Mouse (Mus musculus): ENCODE results near the gene Ep400. TPM values are rescaled to one million over a fixed set of nuclear protein-coding genes. Genes with fewer than 3 reads are reported as not detected.

The Ep400 gene
- polyA plus RNA-seq, 1 experiment from 2014 or later = 46.9 TPM

DNA sequence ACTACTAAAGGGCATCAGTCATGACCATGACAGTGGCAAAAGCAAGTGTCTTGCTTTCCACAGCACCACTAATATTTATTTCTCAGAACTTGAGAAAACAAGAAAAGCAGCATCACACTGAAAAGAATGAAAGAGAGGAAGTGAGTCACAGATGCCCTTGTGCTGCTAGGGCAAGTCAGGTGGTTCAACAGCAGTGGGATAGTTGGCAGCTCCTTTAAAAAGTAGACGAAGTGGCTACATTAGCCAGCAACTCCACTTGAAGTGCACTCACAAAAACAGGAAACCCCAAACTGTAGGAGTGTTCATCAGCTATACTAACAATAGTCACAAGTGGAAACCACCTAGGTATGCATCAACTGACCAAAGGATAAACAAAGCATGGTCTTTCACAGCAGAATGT, 66.5 kb downstream of the Ep400 start:
- Histone ChIP-seq H3K4me1 (no peaks in the 10 kb centered on the region), H3K27me3 (ENCODE audit: insufficient read depth, poor library complexity, severe bottlenecking) (no peaks in the 10 kb centered on the region), H3K36me3 (peaks cover 96% of the 10 kb centered on the region), H3K9me3 (no peaks in the 10 kb centered on the region), H3K4me3 (no peak overlapping the region), H3K27ac (no peak overlapping the region)
- 63% methylated on average over 1 of the region's 1 CpGs for WGBS
- DNase-seq (ENCODE audit: low spot score) = no peak

DNA sequence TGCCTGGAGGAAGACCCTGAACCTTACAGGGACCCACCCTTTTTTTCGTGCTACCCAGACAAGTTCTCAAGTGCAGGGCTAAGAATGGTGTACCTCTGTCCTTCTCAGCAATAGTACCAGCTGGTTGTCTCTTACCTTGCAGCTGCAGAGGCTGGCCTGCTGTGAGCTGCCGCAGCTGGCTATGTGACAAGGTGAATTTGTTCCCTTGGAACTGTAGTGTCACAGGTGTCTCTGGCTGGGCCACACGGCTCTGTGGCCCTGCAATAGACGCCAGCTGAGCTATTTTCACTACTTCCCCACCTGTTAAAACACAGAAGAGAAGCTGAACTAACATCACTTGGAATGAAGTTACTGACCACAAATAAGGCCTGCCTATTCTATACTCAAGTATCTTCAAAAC, 71.9 kb downstream of the Ep400 start:
- Histone ChIP-seq H3K4me3 (no peak overlapping the region), H3K36me3 (peaks cover 95% of the 10 kb centered on the region), H3K27ac (no peak overlapping the region), H3K4me1 (no peaks in the 10 kb centered on the region), H3K27me3 (ENCODE audit: insufficient read depth, poor library complexity, severe bottlenecking) (no peaks in the 10 kb centered on the region), H3K9me3 (no peaks in the 10 kb centered on the region)
- WGBS = 91% methylated on average over 4 of the region's 4 CpGs
- no peak for DNase-seq (ENCODE audit: low spot score)

GRCm38 (mm10) chr5:110682041-110682440, 88.5 kb downstream of the Ep400 start:
- H3K9me3 ChIP-seq = no peaks in the 10 kb centered on the region
- H3K4me3 ChIP-seq = no peak overlapping the region
- no peaks in the 10 kb centered on the region for H3K4me1 ChIP-seq
- 96% methylated on average over 7 of the region's 8 CpGs for WGBS
- no peak overlapping the region for H3K27ac ChIP-seq
- no peak for DNase-seq (ENCODE audit: low spot score)
- peaks cover 97% of the 10 kb centered on the region for H3K36me3 ChIP-seq
- H3K27me3 ChIP-seq (ENCODE audit: insufficient read depth, poor library complexity, severe bottlenecking) = no peaks in the 10 kb centered on the region

- 67% methylated on average over 6 of the region's 6 CpGs for WGBS
- Histone ChIP-seq H3K4me3 (no peak overlapping the region), H3K36me3 (peaks cover 91% of the 10 kb centered on the region), H3K4me1 (no peaks in the 10 kb centered on the region), H3K27me3 (ENCODE audit: insufficient read depth, poor library complexity, severe bottlenecking) (no peaks in the 10 kb centered on the region), H3K9me3 (no peaks in the 10 kb centered on the region), H3K27ac (no peak overlapping the region)
- DNase-seq (ENCODE audit: low spot score) = no peak
These were observed 104.9 kb downstream of the Ep400 start for GRCm38 (mm10) chr5:110665486-110666121.

GRCm38 (mm10) chr5:110664750-110665269, 105.7 kb downstream of the Ep400 start:
- no peaks in the 10 kb centered on the region for H3K27me3 ChIP-seq (ENCODE audit: insufficient read depth, poor library complexity, severe bottlenecking)
- H3K4me3 ChIP-seq = no peak overlapping the region
- DNase-seq (ENCODE audit: low spot score) = no peak
- H3K27ac ChIP-seq = no peak overlapping the region
- 88% methylated on average over 2 of the region's 2 CpGs for WGBS
- H3K9me3 ChIP-seq = no peaks in the 10 kb centered on the region
- no peaks in the 10 kb centered on the region for H3K4me1 ChIP-seq
- peaks cover 91% of the 10 kb centered on the region for H3K36me3 ChIP-seq

DNA sequence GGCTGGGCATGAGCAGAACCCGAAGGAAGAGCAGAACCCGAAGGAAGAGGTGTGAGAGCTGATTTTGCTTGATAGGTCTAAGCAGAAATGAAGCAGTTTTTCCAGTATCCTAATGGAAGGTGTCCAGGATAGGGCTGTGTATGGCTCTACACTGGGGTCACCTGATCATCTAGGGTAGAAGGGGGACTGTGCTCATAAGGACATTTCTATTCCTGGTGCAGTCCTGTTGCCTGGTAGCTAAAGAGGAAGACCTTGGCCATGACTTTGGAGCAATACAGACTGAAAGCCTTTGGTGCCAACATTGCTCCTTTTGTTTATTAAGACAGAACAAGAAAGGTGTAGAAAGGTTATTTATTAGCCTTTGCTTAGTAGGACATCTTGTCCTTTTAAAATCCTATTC, 106.5 kb downstream of the Ep400 start:
- WGBS = 84% methylated on average over 2 of the region's 2 CpGs
- DNase-seq (ENCODE audit: low spot score) = no peak
- Histone ChIP-seq H3K4me3 (no peak overlapping the region), H3K36me3 (peaks cover 92% of the 10 kb centered on the region), H3K4me1 (no peaks in the 10 kb centered on the region), H3K27me3 (ENCODE audit: insufficient read depth, poor library complexity, severe bottlenecking) (no peaks in the 10 kb centered on the region), H3K27ac (no peak overlapping the region), H3K9me3 (no peaks in the 10 kb centered on the region)

- no peaks in the 10 kb centered on the region for H3K27me3 ChIP-seq (ENCODE audit: insufficient read depth, poor library complexity, severe bottlenecking)
- no peaks in the 10 kb centered on the region for H3K4me1 ChIP-seq
- H3K9me3 ChIP-seq = no peaks in the 10 kb centered on the region
- peaks cover 92% of the 10 kb centered on the region for H3K36me3 ChIP-seq
- no peak for DNase-seq (ENCODE audit: low spot score)
- H3K4me3 ChIP-seq = no peak overlapping the region
- no peak overlapping the region for H3K27ac ChIP-seq
These were observed 110.8 kb downstream of the Ep400 start for GRCm38 (mm10) chr5:110659682-110660081.

DNA sequence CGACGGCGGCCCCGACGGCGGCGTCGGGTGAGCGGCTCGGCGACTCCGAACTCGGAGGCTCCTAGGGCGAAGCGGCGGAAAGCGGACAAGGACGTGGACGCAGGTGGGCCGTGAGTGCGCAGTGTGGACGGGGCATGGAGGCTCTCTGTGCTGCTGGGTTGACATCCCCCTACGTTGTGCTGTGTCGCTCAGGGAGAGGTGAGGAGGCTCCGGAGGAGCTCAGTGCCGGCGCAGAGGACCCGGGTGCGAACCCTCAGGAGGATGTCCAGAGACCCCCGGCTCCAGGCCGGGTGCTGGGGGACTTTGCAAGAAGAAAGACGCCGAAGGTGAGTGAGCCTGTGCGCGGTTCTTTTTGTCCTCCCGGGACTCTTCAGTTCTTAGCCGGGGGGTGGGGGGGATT, 116.8 kb downstream of the Ep400 start:
- Histone ChIP-seq H3K27ac (peak overlapping the region; percentile 86), H3K4me3 (peak overlapping the region; percentile 84), H3K36me3 (peaks cover 78% of the 10 kb centered on the region), H3K9me3 (no peaks in the 10 kb centered on the region), H3K27me3 (ENCODE audit: insufficient read depth, poor library complexity, severe bottlenecking) (no peaks in the 10 kb centered on the region), H3K4me1 (peaks cover 20% of the 10 kb centered on the region)
- peak; percentile 79 for DNase-seq (ENCODE audit: low spot score)
- 2% methylated on average over 37 of the region's 37 CpGs for WGBS

DNA sequence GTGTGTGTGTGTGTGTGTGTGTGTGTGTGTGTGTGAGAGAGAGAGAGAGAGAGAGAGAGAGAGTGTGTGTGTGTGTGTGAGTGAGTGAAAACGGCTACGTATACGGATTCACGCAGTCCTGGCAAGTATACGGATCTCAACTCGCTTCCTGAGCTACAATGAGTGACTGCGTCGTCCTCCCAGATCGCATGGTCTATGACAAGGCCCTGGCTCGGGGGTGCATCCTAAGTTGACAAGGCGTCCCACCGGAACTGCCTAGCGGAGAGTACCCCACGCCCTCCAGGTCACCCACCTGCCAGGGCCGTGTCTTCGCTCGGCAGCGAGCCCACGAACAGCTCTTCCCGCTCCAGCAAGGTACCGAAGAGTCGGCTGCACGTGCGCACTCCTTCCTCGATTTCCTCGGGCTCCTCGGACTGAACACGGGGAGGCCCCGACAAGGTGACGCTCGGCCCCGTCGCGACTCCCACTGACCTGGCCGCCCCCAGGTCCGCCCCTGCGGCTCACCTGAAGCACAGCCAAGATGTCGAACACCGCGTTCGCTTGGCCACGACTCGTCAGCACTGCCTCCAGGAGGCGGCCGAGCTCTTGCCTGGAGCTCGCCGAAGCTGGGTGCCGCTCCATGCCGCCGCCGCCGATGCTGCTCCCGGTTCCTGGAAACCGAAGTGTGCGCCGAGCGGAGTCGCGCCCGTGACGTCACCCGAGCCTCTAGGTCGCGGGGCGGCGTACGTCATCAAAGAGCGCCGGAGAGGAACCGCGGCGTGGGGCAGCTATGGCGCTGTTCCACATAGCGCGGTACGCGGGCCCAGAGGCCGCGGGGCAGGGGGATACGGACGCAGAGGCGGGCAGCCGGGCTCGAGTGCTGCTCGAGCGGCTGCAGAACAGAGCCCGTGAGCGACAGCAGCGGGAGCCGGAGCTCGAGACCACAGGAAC, 117.5 kb downstream of the Ep400 start, which contains the start of the genes Noc4l and Ddx51:
Gene Noc4l (minus strand): TSS at position 699 of the 930 bp plus-strand sequence.
Gene Ddx51 (plus strand): TSS at position 733 of the 930 bp plus-strand sequence.
- Histone ChIP-seq H3K4me1 (peaks cover 20% of the 10 kb centered on the region), H3K27me3 (ENCODE audit: insufficient read depth, poor library complexity, severe bottlenecking) (no peaks in the 10 kb centered on the region), H3K9me3 (no peaks in the 10 kb centered on the region), H3K27ac (peak within 1 kb of the TSS; percentile 86), H3K4me3 (peak within 1 kb of the TSS; percentile 84), H3K36me3 (peaks cover 78% of the 10 kb centered on the region)
- under 1% methylated on average over 91 of the region's 91 CpGs for WGBS
- DNase-seq (ENCODE audit: low spot score) = peak; percentile 96

DNA sequence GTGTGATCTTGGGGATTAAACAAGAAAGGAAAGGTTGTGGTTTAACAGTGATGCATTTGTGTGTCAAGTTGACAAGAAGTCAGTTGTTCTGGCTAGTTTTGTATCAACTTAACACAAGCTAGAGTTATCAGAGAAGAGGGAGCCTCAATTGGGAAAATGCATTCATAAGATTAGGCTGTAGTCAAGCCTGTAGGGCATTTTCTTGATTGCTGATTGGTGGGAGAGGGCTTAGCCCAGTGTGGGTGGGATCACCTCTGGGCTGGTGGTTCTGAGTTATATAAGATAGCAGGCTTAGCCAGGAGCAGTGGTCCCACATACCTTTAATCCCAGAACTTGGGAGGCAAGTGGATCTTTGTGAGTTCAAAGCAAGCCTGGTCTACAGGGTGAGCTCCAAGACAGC, 124.1 kb downstream of the Ep400 start:
- Histone ChIP-seq H3K27me3 (ENCODE audit: insufficient read depth, poor library complexity, severe bottlenecking) (no peaks in the 10 kb centered on the region), H3K9me3 (no peaks in the 10 kb centered on the region), H3K36me3 (peaks cover 63% of the 10 kb centered on the region), H3K27ac (no peak overlapping the region), H3K4me1 (no peaks in the 10 kb centered on the region), H3K4me3 (no peak overlapping the region)
- DNase-seq (ENCODE audit: low spot score) = no peak

GRCm38 (mm10) chr5:110639459-110639858, 131.1 kb downstream of the Ep400 start:
- Histone ChIP-seq H3K27ac (peak overlapping the region; percentile 64; the same call in 1 of the 2 replicates), H3K36me3 (no peaks in the 10 kb centered on the region), H3K27me3 (ENCODE audit: insufficient read depth, poor library complexity, severe bottlenecking) (peaks cover 3% of the 10 kb centered on the region; the same call in 1 of the 2 replicates), H3K4me1 (no peaks in the 10 kb centered on the region), H3K4me3 (peak overlapping the region; percentile 43), H3K9me3 (no peaks in the 10 kb centered on the region)
- peak; percentile 86 for DNase-seq (ENCODE audit: low spot score)
- 20% methylated on average over 12 of the region's 12 CpGs for WGBS

- H3K4me1 ChIP-seq = no peaks in the 10 kb centered on the region
- H3K36me3 ChIP-seq = no peaks in the 10 kb centered on the region
- no peaks in the 10 kb centered on the region for H3K9me3 ChIP-seq
- peaks cover 3% of the 10 kb centered on the region; the same call in 1 of the 2 replicates for H3K27me3 ChIP-seq (ENCODE audit: insufficient read depth, poor library complexity, severe bottlenecking)
- 78% methylated on average over 7 of the region's 7 CpGs for WGBS
- no peak for DNase-seq (ENCODE audit: low spot score)
- H3K4me3 ChIP-seq = no peak overlapping the region
- H3K27ac ChIP-seq = no peak overlapping the region
These were observed 132.0 kb downstream of the Ep400 start for GRCm38 (mm10) chr5:110638306-110639074.
